Mouse (Mus musculus) embryonic facial prominence, embryonic 11.5 days (tissue): ENCODE measurements around the gene Aldh3a2. TPM values are rescaled to one million over a fixed set of nuclear protein-coding genes. Genes with fewer than 3 reads are reported as not detected.

Experiments used
- ATAC-seq: fragments of 200-750 bp; cut with Nextera tagmentation; replicated peaks from 2 replicates; pipeline ENCODE4 v1.8.0; 2017; ENCODE audit warnings: low read depth; ENCODE audit not compliant: insufficient number of reproducible peaks, low FRiP score, low TSS enrichment
- DNase-seq: peaks from one replicate; pipeline ENCODE4 v3.0.0-alpha.2; 2015; ENCODE audit warnings: low spot score
- H3K27ac ChIP-seq: fragments of 300-500 bp; sonication (generic); replicated peaks from 2 replicates; pipeline ENCODE4 v1.5.1; 2014; ENCODE audit warnings: mild to moderate bottlenecking, low read depth, low read length, control low read depth
- H3K27me3 ChIP-seq: fragments of 300-500 bp; sonication (generic); 2 replicates; pipeline ENCODE4 v1.6.1; 2014; ENCODE audit warnings: mild to moderate bottlenecking, low read length, moderate library complexity, mixed read lengths; ENCODE audit not compliant: control insufficient read depth, insufficient read depth
- H3K36me3 ChIP-seq: fragments of 300-500 bp; sonication (generic); replicated peaks from 2 replicates; pipeline ENCODE4 v1.6.1; 2014; ENCODE audit warnings: low read depth, mild to moderate bottlenecking, low read length, moderate library complexity, mixed read lengths; ENCODE audit not compliant: control insufficient read depth, insufficient read depth
- H3K4me1 ChIP-seq: fragments of 300-500 bp; sonication (generic); 2 replicates; pipeline ENCODE4 v1.6.1; 2014; ENCODE audit warnings: low read length, mixed read lengths; ENCODE audit not compliant: control insufficient read depth, insufficient read depth
- H3K4me2 ChIP-seq: fragments of 300-500 bp; sonication (generic); 2 replicates; pipeline ENCODE4 v1.6.1; 2014; ENCODE audit warnings: low read depth, mild to moderate bottlenecking, control low read depth, low read length, moderate library complexity
- H3K4me3 ChIP-seq: fragments of 300-500 bp; sonication (generic); 2 replicates; pipeline ENCODE4 v1.5.1; 2014; ENCODE audit warnings: low read depth, low read length, control low read depth
- H3K9ac ChIP-seq: fragments of 300-500 bp; sonication (generic); replicated peaks from 2 replicates; pipeline ENCODE4 v1.6.1; 2014; ENCODE audit warnings: mild to moderate bottlenecking, control low read depth, low read length
- H3K9me3 ChIP-seq: fragments of 300-500 bp; sonication (generic); replicated peaks from 2 replicates; pipeline ENCODE4 v1.6.1; 2016; ENCODE audit warnings: mild to moderate bottlenecking, low read length, inconsistent platforms, mixed read lengths; ENCODE audit not compliant: control insufficient read depth
- WGBS: fragments of 180-500 bp; shearing (Covaris S2); extraction: QIAGEN DNeasy Blood & Tissue Kit; methylation state at CpG from one replicate; pipeline ENCODE4 v1.1.7; 2014; 5-methylcytosine and 5-hydroxymethylcytosine counted together
- polyA plus RNA-seq: library from polyadenylated mRNA; unstranded; fragments of >200 nt; fragmentation: Nextera tagmentation; extraction: Ambion mirVana; gene quantifications from 2 replicates; pipeline ENCODE4 v1.2.1, GENCODE M21; 2014

The Aldh3a2 gene
- polyA plus RNA-seq, 1 experiment from 2014 or later = 22.4 TPM

DNA sequence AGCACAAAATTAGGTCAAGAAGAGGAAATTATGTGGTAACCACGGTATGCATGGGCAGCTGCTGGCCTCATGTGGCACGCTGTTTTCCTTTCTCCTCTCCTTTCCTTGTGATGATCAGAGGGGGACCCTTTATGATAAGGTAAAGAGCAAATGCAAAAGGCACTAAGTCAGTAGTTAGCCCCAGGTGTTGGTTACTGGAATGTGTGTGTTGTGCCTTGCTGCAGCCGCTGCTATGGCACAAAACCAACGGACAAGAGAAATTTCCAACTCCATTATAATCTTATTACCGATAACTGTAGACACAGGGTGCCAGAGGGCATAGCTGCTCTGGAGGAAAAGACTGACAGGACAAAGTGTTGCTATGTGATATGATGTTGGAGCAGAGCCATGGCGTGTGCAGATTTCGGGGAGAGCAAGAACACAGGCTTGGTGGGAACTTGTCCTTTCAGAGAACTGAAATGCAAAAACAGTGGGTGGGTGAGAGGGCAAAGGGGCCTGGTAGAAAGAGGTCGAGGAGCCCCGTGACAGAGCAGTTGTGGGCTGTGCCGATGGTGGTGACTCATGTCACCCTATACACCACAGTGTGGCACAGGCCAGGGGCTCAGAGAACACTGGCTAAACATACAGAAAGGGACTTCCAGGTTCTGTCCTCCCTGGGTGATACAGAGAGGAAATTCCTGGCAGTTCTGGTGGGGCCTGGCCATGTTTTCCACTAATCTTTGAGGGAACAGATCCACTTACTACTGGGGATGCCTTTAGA is 59.6 kb downstream of the Aldh3a2 start, which contains the start of gene Aldh3a1:
Gene Aldh3a1, plus strand, starts transcription at position 51 of the 760 bp plus-strand sequence.
- H3K27ac ChIP-seq = no peak within 1 kb of the TSS
- H3K4me3 ChIP-seq = no peak within 1 kb of the TSS
- peaks cover 4% of the 10 kb centered on the region; the same call in 1 of the 2 replicates for H3K27me3 ChIP-seq
- 72% methylated on average over 10 of the region's 10 CpGs for WGBS
- no peaks in the 10 kb centered on the region for H3K4me1 ChIP-seq
- no peak within 1 kb of the TSS for H3K4me2 ChIP-seq
- ATAC-seq = no peak
- no peaks in the 10 kb centered on the region for H3K36me3 ChIP-seq
- H3K9ac ChIP-seq = no peak within 1 kb of the TSS
- no peaks in the 10 kb centered on the region for H3K9me3 ChIP-seq
- DNase-seq = no peak

DNA sequence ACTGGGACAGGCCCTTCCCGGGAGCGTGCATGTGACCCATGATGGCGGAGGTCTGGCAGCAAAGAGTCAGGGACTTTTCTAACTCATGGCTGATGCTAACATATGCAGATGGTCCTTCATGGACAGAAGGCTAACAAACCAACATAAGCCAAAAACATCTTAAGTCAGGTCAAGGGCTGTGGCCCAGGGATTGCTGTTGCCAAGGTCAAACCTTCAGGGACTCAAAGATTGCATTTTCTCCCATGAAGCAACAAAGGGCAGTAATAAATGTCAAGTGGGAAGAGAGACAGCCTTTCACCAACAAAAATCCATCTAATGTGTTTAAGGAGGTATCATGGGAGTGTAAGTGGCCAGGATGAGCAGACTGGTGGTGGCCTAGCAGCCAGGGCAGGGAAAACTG is 61.1 kb downstream of the Aldh3a2 start:
- no peaks in the 10 kb centered on the region for H3K9me3 ChIP-seq
- 86% methylated on average over 3 of the region's 3 CpGs for WGBS
- no peak overlapping the region for H3K27ac ChIP-seq
- no peak overlapping the region for H3K4me2 ChIP-seq
- no peak for DNase-seq
- no peak for ATAC-seq
- H3K4me1 ChIP-seq = no peaks in the 10 kb centered on the region
- no peaks in the 10 kb centered on the region for H3K36me3 ChIP-seq
- no peak overlapping the region for H3K9ac ChIP-seq
- no peak overlapping the region for H3K4me3 ChIP-seq
- H3K27me3 ChIP-seq = no peaks in the 10 kb centered on the region

DNA sequence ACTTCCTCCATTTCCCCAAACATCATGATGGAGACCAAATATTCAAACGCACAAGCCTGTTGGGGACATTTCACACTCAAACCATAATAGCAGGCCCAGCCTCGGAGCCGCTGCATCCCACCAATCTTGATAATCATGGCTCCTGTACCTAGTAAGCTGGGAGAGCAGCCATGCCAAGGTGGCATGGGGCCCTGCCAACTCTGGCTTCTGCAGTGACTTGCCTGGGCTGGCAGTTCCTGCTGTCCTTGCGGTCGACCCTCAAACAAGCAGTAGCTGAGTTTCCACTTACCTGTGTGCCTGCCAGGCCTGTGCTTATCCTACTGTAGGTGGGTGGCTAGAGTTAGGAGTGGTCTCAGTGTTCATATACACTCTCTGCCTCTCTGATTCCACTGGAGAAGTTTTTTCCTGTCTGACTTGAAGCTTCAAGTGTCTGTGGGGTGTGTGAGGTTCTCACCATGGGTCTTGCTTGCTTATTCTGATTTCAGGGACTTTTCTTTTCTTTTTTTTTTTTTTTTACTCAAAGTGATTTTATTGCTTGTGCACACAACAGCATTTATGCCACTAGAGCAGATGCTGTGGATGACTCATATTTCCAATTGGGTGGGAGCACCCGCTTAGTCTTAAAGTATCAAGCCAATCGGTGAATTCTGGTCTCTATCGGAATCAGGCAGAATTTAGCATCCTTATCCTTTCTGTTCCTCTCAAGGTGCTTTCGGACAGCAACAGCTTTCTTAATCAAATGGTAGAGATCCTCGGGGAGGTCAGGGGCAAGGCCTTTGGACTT is 61.9 kb downstream of the Aldh3a2 start:
- WGBS = 94% methylated on average over 9 of the region's 10 CpGs
- Histone ChIP-seq H3K4me1 (no peaks in the 10 kb centered on the region), H3K9ac (no peak overlapping the region), H3K36me3 (no peaks in the 10 kb centered on the region), H3K27ac (no peak overlapping the region), H3K4me3 (no peak overlapping the region), H3K9me3 (no peaks in the 10 kb centered on the region), H3K27me3 (no peaks in the 10 kb centered on the region), H3K4me2 (no peak overlapping the region)
- DNase-seq = no peak
- no peak for ATAC-seq

DNA sequence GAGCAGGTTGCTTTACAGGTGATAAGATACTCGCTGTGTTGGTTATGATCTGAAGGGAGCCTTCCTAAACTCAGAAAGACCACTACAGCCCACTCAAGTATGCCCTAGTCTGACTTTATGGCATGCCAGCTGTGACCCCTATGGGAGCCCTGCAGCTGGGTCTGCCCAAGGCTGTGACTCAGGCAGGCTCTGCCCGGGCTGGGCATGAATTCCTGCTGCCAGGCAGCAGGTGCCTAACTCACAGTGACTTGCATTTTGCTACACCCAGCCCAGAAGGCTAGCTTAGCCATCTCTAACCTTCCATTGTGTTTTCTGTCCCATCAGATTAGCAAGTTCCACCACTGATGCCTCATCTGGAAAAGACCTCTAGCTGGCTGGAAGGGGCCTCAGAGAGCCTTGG is 64.5 kb downstream of the Aldh3a2 start:
- no peak overlapping the region for H3K4me2 ChIP-seq
- H3K4me1 ChIP-seq = no peaks in the 10 kb centered on the region
- H3K27me3 ChIP-seq = no peaks in the 10 kb centered on the region
- H3K36me3 ChIP-seq = no peaks in the 10 kb centered on the region
- H3K4me3 ChIP-seq = no peak overlapping the region
- H3K27ac ChIP-seq = no peak overlapping the region
- no peak overlapping the region for H3K9ac ChIP-seq
- ATAC-seq = no peak
- WGBS = 82% methylated on average over 2 of the region's 2 CpGs
- H3K9me3 ChIP-seq = no peaks in the 10 kb centered on the region
- DNase-seq = no peak

DNA sequence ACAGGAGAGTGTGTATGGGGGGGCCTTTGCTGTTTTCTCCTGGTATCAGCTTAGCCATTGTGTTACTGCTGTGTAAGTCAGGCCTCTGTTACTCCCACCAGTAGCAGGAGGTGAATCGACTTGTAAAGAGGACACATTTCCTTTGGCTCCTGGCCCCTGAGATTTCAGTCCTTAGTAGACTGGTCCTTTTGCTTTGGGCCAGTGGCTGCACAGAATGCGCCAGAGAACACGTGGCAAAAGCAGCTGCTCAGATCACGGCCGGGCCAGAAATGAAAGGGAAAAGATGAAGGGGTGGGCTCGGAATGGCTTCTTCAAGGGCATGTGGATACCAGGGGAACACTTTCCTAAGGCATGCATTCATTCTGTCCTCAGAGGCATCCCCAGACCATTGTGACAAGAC is 65.1 kb downstream of the Aldh3a2 start:
- 73% methylated on average over 6 of the region's 6 CpGs for WGBS

DNA sequence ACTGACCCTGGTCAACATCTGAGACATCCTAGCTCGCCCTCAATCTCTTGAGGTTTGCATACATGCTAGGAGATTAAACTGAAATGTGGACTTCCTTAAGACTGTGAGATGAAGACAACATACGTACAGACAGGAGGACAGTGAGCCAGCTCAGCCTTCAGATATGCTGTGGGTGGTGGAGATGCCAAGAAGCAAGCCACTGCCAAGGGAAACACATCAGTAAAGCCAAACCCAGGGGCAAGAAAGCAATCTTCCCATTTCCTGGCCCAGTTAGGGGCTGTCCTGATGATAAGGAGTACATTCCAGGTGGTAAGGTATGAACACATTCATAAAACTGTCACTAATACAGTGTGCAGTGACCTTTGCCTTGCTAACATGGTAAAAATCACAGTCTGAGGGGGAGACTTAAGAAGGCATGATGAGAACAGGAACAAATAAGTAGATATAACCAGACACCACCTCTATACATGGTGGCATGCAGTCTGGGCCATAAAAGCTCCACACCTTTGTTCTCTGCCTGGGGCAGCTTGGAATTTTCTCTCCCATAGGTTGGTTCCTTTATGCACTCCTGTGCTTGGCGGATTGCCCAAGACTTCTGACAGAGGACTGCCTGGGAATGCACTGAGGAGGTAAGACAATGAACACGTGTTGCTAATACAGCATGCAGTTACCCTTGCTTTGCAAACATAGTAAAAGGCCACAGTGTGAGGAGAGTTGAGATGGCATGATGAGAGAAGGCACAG is 67.5 kb downstream of the Aldh3a2 start:
- H3K9ac ChIP-seq = no peak overlapping the region

More for the DNA sequence above, 65.1 kb downstream of the Aldh3a2 start:
- ATAC-seq (no peak), DNase-seq (no peak)
- Histone ChIP-seq H3K27me3 (no peaks in the 10 kb centered on the region), H3K9ac (no peak overlapping the region), H3K4me1 (no peaks in the 10 kb centered on the region), H3K9me3 (no peaks in the 10 kb centered on the region), H3K36me3 (no peaks in the 10 kb centered on the region), H3K4me3 (no peak overlapping the region), H3K4me2 (no peak overlapping the region), H3K27ac (no peak overlapping the region)

DNA sequence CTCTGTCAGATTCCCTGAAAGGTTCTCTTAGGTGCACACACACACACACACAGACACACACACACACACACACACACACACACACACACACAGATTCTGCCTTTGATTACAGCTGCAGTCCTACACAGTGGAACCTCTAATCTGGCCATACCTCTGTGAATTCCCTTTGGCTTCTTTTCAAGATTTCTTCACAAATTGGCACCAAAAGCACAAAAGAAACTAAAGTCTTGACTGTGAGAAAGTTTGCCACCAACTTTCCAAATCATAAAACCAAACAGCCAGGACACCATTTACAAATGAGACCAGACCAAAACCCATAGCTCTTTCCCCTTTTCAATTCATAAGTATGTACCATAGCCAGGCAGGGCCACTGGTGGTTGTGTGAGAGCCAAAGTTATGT is 69.3 kb downstream of the Aldh3a2 start:
- H3K9ac ChIP-seq = no peak overlapping the region
- DNase-seq (no peak), ATAC-seq (no peak)
- H3K27ac ChIP-seq = no peak overlapping the region
- H3K27me3 ChIP-seq = no peaks in the 10 kb centered on the region
- no peak overlapping the region for H3K4me3 ChIP-seq
- H3K36me3 ChIP-seq = no peaks in the 10 kb centered on the region
- no peaks in the 10 kb centered on the region for H3K9me3 ChIP-seq
- no peak overlapping the region for H3K4me2 ChIP-seq
- no peaks in the 10 kb centered on the region for H3K4me1 ChIP-seq

More for the DNA sequence above, 67.5 kb downstream of the Aldh3a2 start:
- Histone ChIP-seq H3K4me1 (no peaks in the 10 kb centered on the region), H3K27me3 (no peaks in the 10 kb centered on the region), H3K4me3 (no peak overlapping the region), H3K27ac (no peak overlapping the region), H3K36me3 (no peaks in the 10 kb centered on the region), H3K9me3 (no peaks in the 10 kb centered on the region), H3K4me2 (no peak overlapping the region)
- WGBS = 78% methylated on average over 4 of the region's 4 CpGs
- DNase-seq = no peak
- ATAC-seq = no peak
